Mouse (Mus musculus) forebrain, embryonic 13.5 days (tissue): ENCODE data around the gene Atxn2. TPM values are rescaled to one million over a fixed set of nuclear protein-coding genes. Genes with fewer than 3 reads are reported as not detected.
"Not testable (repeated sequence)": the region's sequence is repeated elsewhere in the genome, so short reads cannot be mapped to it uniquely, and the experiment has no call there.

ENCODE experiments used
- ATAC-seq: fragments of 200-750 bp; cut with Nextera tagmentation; 2 replicates; pipeline ENCODE4 v1.8.0; 2017
- H3K27ac ChIP-seq: fragments of 300-500 bp; sonication (generic); 2 replicates; pipeline ENCODE4 v1.5.1; 2015; ENCODE audit warnings: inconsistent platforms, mild to moderate bottlenecking, moderate library complexity
- H3K27me3 ChIP-seq: fragments of 300-500 bp; sonication (generic); 2 replicates; pipeline ENCODE4 v1.6.1; 2015; ENCODE audit warnings: mild to moderate bottlenecking, inconsistent platforms
- H3K36me3 ChIP-seq: fragments of 300-500 bp; sonication (generic); 2 replicates; pipeline ENCODE4 v1.6.1; 2015; ENCODE audit warnings: mild to moderate bottlenecking, inconsistent platforms; ENCODE audit not compliant: poor library complexity, severe bottlenecking
- H3K4me1 ChIP-seq: fragments of 300-500 bp; sonication (generic); 2 replicates; pipeline ENCODE4 v1.6.1; 2015; ENCODE audit warnings: inconsistent platforms
- H3K4me2 ChIP-seq: fragments of 300-500 bp; sonication (generic); 2 replicates; pipeline ENCODE4 v1.6.1; 2015; ENCODE audit warnings: inconsistent platforms, mild to moderate bottlenecking, moderate library complexity
- H3K4me3 ChIP-seq: fragments of 300-500 bp; sonication (generic); 2 replicates; pipeline ENCODE4 v1.5.1; 2015; ENCODE audit warnings: mild to moderate bottlenecking, inconsistent platforms
- H3K9ac ChIP-seq: fragments of 300-500 bp; sonication (generic); 2 replicates; pipeline ENCODE4 v1.6.1; 2015; ENCODE audit warnings: mild to moderate bottlenecking, inconsistent platforms
- H3K9me3 ChIP-seq: fragments of 300-500 bp; sonication (generic); replicated peaks from 2 replicates; pipeline ENCODE4 v1.6.1; 2016; ENCODE audit warnings: inconsistent platforms
- WGBS: fragments of 180-500 bp; shearing (Covaris S2); methylation state at CpG from one replicate; pipeline ENCODE4 v1.1.7; 2015; 5-methylcytosine and 5-hydroxymethylcytosine counted together
- polyA plus RNA-seq: library from polyadenylated mRNA; unstranded; fragments of >200 nt; fragmentation: Nextera tagmentation; extraction: Ambion mirVana; gene quantifications from 2 replicates; pipeline ENCODE4 v1.2.1, GENCODE M21; 2015

Atxn2 gene
- polyA plus RNA-seq, 1 experiment from 2014 or later: 57.2 TPM

DNA sequence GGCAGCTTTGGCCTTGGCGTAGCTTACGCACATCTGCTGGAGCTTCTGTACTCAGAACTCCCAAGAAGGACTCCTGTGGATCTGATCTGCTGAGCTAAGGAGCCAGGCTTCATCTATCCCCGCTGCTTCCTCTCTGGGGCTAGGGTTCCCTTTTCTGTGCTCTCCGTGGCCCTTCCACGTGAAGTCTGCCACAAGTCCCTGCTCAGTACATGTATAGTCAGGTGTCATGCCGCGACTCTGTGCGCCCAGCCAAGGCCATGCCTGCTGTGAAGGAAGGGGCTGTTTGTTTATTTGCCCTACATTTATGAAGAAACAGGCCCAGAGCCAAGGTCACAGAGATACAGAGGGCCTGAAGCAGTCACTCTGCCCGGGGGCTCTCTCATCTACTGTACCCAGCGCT, 130.8 kb downstream of the Atxn2 start:
- no peak for ATAC-seq
- Histone ChIP-seq H3K27me3 (peaks cover 82% of the 10 kb centered on the region), H3K36me3 (no peaks in the 10 kb centered on the region), H3K4me3 (no peak overlapping the region), H3K4me1 (peaks cover 33% of the 10 kb centered on the region), H3K9ac (no peak overlapping the region), H3K4me2 (peak overlapping the region; percentile 75; the same call in 1 of the 2 replicates), H3K27ac (no peak overlapping the region), H3K9me3 (no peaks in the 10 kb centered on the region; the same call in 1 of the 2 replicates)
- WGBS: 48% methylated on average over 10 of the region's 10 CpGs

DNA sequence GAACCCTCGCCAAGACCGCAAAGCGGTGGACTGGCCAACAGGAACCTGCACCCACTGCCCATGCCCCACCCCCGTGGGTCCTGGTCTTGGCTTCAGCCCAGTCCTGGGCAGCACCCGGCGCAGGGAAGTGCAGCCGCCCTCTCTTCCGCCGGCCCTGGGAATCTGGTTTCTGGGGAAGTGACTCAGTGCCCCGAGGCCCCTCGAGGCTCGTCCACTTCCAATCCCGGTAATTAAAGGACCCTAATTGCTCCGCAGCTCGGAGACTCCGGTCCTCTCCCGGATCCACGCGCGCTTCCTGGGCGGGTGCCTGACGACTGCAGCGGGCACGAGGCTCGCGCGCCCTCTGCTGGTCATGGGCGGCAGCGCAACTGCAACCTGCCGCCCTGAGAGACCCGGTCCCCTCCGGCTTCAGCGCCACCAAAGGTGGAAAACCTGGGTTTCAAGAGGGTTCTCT, 131.6 kb downstream of the Atxn2 start:
- under 1% methylated on average over 33 of the region's 33 CpGs for WGBS
- peaks cover 75% of the 10 kb centered on the region for H3K27me3 ChIP-seq
- H3K36me3 ChIP-seq: no peaks in the 10 kb centered on the region
- peak overlapping the region; percentile 75 for H3K4me2 ChIP-seq
- H3K9me3 ChIP-seq: no peaks in the 10 kb centered on the region; the same call in 1 of the 2 replicates
- H3K9ac ChIP-seq: peak overlapping the region; percentile 57
- no peak overlapping the region for H3K27ac ChIP-seq
- H3K4me1 ChIP-seq: peaks cover 26% of the 10 kb centered on the region
- peak; percentile 78 for ATAC-seq
- peak overlapping the region; percentile 44 for H3K4me3 ChIP-seq

DNA sequence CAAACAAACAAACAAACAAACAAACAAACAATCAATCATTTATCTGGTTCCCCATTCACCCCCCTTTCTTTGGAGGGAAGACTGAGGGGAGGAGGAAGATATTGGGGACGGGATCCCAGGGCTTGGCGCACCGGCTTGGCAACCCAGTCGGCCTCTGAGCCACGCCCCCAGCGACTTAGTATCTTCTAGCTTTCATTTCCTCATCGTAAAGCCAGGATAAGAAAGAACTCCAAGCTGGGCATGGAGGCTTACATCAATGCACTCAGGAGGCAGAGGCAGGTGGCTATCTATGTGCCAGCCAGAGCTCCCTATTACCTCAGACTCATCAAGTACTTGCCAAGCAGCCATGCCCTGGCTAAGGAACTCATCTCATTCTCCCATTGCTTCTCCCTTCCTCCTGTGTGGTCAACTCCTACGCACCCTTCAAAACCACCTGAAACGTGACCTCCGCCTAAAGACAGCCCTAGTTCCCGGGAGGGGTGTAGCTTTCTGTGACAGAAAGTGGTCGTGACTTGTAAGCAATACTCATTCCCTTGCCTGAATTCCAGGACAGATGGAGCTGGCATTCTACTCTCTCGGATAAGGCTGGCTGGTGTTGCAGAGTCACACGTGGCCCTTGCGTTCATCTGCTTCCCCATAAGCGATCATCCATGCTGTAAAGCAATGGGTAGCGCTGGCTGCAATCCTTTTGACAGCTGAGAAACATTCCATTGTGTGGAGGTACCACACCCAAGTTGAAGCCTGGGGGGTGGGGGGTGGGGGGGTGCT, 132.2 kb downstream of the Atxn2 start:
- no peak for ATAC-seq
- H3K27me3 ChIP-seq: peaks cover 69% of the 10 kb centered on the region
- H3K36me3 ChIP-seq: no peaks in the 10 kb centered on the region
- H3K9ac ChIP-seq: no peak overlapping the region
- peaks cover 27% of the 10 kb centered on the region for H3K4me1 ChIP-seq
- no peaks in the 10 kb centered on the region; the same call in 1 of the 2 replicates for H3K9me3 ChIP-seq
- 14% methylated on average over 17 of the region's 17 CpGs for WGBS
- H3K4me2 ChIP-seq: peak overlapping the region; percentile 75
- H3K4me3 ChIP-seq: peak overlapping the region; percentile 44
- no peak overlapping the region for H3K27ac ChIP-seq

DNA sequence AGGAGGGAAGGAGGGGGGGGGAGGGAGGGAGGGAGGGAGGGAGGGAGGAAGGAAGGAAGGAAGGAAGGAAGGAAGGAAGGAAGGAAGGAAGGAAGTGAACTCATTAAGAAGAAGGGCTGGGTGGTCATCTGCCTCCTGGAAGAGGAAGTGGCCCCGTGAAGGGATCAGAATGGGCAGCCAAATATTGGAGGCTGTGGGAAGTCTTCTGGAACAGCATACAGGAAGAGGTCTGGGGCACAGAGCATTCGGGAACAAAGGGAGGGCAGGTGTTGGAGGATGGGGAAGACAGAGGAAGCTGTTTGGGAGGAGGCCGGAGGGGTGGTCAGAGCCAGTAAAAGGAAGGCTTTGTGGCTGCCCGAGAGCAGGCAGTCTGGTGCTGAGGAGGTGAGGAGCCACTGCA, 134.2 kb downstream of the Atxn2 start:
- H3K9ac ChIP-seq: no peak overlapping the region
- 40% methylated on average over 4 of the region's 4 CpGs for WGBS
- no peak overlapping the region for H3K4me3 ChIP-seq
- no peaks in the 10 kb centered on the region for H3K36me3 ChIP-seq
- H3K4me1 ChIP-seq: peaks cover 31% of the 10 kb centered on the region
- ATAC-seq: no peak
- H3K27me3 ChIP-seq: peaks cover 52% of the 10 kb centered on the region
- H3K27ac ChIP-seq: no peak overlapping the region
- H3K4me2 ChIP-seq: no peak overlapping the region
- no peaks in the 10 kb centered on the region; the same call in 1 of the 2 replicates for H3K9me3 ChIP-seq

DNA sequence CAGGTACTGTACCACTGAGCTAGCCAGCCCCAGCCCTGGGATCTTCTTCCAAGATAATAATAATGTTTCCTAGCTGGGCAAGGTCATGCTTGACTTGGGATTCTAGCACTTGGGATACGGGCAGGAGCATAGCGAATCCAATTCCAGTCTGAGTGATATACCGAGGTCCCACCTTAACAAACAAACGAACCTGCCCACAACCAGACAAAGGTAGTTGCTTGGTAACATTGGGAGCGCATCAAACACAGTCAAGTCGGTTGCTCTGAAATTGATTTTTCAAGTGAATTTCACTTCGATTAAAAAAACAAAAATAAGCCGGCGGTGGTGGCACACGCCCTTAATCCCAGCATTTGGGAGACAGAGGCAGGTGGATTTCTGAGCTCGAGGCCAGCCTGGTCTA, 135.2 kb downstream of the Atxn2 start:
- H3K27ac ChIP-seq: no peak overlapping the region
- peaks cover 44% of the 10 kb centered on the region for H3K27me3 ChIP-seq
- 83% methylated on average over 11 of the region's 11 CpGs for WGBS
- no peak for ATAC-seq
- no peaks in the 10 kb centered on the region; the same call in 1 of the 2 replicates for H3K9me3 ChIP-seq
- no peak overlapping the region for H3K4me3 ChIP-seq
- H3K4me2 ChIP-seq: no peak overlapping the region
- H3K4me1 ChIP-seq: peaks cover 41% of the 10 kb centered on the region
- H3K36me3 ChIP-seq: peaks cover 4% of the 10 kb centered on the region
- no peak overlapping the region for H3K9ac ChIP-seq

DNA sequence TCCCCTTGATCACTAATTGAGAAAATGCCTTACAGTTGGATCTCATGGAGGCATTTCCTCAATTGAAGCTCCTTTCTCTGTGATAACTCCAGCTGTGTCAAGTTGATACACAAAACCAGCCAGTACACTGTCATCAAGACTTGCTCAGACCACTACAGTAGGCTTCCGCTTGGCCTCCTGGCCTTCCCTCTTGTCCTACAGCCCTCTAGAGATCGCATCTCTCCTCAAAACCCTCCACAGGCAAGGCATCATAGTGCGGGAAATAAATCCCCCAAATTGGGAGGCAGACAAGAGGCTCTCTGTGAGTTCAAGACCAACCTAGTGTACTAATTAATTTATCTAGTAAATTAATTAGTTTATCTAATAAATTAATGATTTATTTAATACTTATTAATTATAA, 136.1 kb downstream of the Atxn2 start:
- Histone ChIP-seq H3K27me3 (peaks cover 35% of the 10 kb centered on the region), H3K36me3 (peaks cover 14% of the 10 kb centered on the region), H3K4me1 (peaks cover 42% of the 10 kb centered on the region)
- not testable (repeated sequence) for H3K9me3 ChIP-seq, ATAC-seq, H3K4me2 ChIP-seq, H3K4me3 ChIP-seq, H3K9ac ChIP-seq, H3K27ac ChIP-seq
- 84% methylated on average over 3 of the region's 3 CpGs for WGBS

DNA sequence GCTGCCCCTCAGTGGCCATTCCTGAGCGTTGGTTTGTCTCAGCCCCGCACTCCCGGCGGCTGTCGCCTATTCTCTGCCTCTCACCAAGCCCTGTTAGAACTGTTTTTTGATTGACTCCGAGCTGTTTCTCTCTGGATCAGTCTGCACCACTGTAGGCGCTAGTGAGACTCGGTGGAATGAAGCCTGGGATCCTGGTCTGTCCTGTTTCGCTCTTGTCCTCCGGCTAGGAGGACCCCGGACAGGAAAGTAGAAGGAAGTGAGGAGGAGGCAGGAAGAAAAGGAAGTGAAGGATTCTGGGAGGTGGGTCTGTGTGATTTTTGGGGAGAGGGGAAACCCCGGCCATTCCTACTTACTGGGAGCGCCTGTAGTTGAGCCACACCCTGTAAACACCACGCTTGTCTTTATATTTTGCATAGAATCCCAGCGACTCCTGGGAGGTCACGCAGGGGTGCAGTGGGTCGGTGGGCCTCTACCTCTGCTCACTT, 136.9 kb downstream of the Atxn2 start:
- H3K4me1 ChIP-seq: peaks cover 36% of the 10 kb centered on the region
- peak overlapping the region; percentile 57 for H3K9ac ChIP-seq
- peak overlapping the region; percentile 51 for H3K27ac ChIP-seq
- H3K36me3 ChIP-seq: peaks cover 22% of the 10 kb centered on the region
- under 1% methylated on average over 17 of the region's 17 CpGs for WGBS
- peak overlapping the region; percentile 68 for H3K4me2 ChIP-seq
- H3K27me3 ChIP-seq: peaks cover 29% of the 10 kb centered on the region
- no peaks in the 10 kb centered on the region for H3K9me3 ChIP-seq
- ATAC-seq: peak; percentile 29
- H3K4me3 ChIP-seq: peak overlapping the region; percentile 84

DNA sequence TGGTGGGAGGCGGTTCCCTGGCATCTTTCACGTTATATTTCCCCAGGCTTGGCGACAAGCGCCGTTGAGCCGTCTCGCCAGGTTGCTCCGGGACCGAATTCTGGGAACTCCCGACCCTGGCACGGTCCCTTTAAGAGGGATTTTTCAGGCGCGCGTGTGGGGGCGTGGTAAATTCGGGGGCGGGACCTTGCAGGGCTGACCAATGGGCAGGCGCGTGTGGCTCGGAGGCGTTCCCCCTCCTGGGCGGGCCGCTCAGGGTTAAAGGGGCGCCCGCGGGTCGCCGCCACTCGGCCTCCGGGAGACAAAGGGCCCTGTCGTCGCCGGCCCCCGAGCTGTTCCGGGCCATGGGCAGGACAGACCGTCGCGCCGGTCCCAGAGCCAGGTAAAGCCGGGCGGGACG, 137.6 kb downstream of the Atxn2 start, which contains the start of gene Pheta1:
Gene Pheta1 (plus strand): TSS at position 242 of the 400 bp plus-strand sequence.
- Histone ChIP-seq H3K36me3 (peaks cover 28% of the 10 kb centered on the region), H3K9me3 (no peaks in the 10 kb centered on the region), H3K4me2 (peak within 1 kb of the TSS; percentile 68)

DNA sequence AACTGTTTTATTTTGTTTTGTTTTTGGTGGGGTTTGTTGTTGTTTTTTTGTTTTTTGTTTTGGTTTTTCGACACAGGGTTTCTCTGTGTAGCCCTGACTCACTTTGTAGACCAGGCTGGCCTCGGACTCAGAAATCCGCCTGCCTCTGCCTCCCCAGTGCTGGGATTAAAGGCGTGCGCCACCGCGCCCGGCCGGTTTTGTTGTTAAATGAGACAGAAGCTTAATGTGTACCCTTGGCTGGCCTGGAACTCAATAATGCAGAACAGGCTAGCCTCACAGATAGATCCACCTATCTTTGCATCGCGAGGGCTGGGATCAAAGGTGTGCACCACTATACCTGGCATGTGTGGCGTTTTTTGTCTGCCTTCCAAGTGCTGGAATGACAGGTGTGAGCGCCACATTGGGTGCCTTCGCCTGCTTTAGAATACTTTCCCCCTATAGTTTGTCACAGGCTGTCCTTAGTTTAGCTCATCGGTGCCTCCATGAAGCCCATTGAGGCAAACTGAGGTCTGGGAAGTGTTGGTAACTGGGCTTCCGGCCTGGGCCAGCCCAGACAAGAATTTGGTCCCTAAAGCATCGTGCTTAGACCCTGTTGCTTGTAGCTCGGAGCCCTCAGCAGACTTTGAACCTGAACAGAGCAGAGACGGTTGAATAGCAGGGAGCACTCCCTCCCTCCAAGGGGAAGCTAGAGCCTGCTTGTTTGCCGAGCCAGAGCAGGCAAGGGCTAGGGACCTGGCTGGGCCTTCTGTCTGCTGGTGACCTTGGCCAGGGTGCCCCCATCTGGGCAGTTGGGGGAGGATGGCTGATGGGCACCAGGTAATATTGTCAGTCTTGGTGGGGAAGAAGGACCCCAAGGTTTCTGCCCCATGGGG, 138.6 kb downstream of the Atxn2 start:
- H3K4me3 ChIP-seq: peak overlapping the region; percentile 84
- H3K4me2 ChIP-seq: peak overlapping the region; percentile 68
- no peaks in the 10 kb centered on the region for H3K9me3 ChIP-seq
- peaks cover 38% of the 10 kb centered on the region for H3K36me3 ChIP-seq
- H3K27ac ChIP-seq: no peak overlapping the region
- peak overlapping the region; percentile 85 for H3K9ac ChIP-seq
- H3K27me3 ChIP-seq: peaks cover 13% of the 10 kb centered on the region
- ATAC-seq: no peak
- peaks cover 45% of the 10 kb centered on the region for H3K4me1 ChIP-seq
- WGBS: 42% methylated on average over 20 of the region's 20 CpGs

More for the DNA sequence above, 137.6 kb downstream of the Atxn2 start, which contains the start of gene Pheta1:
- under 1% methylated on average over 39 of the region's 42 CpGs for WGBS
- peak; percentile 94 for ATAC-seq
- peak within 1 kb of the TSS; percentile 51 for H3K27ac ChIP-seq
- H3K4me1 ChIP-seq: peaks cover 35% of the 10 kb centered on the region
- H3K9ac ChIP-seq: peak within 1 kb of the TSS; percentile 85
- H3K4me3 ChIP-seq: peak within 1 kb of the TSS; percentile 84
- H3K27me3 ChIP-seq: peaks cover 23% of the 10 kb centered on the region

DNA sequence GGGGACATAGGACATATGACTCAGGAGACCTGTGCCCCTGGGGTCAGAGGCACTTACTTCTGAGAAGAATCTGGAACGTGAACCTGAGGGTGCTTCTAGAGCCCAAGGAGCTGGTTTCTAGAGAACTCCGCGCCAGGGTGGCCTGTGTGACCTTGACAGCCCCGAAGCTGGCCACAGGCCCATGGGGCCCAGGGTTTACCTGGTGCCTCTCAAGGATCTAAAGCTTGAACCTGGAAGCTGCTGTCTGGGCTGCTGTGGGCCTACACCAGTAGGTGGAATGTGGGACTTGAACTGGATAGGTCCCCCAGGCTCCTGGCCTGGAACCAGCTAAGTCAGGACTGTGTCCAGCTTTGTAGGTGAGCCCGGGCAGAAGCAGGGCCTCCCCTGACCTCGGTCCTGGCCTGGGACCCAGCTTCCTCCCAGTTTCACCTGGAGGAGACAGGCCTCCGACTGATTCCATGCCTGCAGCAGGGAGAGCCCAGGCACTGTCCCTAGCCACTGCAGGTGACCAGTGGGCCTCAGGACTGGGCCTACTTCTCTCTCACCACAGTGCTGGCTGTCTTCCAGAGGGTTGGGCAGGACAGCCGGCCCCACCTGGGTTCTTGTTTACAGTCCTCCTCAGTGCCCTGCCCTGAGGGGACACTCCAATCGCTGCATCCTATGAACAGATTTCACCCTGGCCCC, 142.4 kb downstream of the Atxn2 start:
- Histone ChIP-seq H3K4me1 (peaks cover 39% of the 10 kb centered on the region), H3K9ac (peak overlapping the region; percentile 16; the same call in 1 of the 2 replicates), H3K27me3 (no peaks in the 10 kb centered on the region), H3K36me3 (peaks cover 46% of the 10 kb centered on the region), H3K4me2 (no peak overlapping the region), H3K27ac (0 out of 2 replicates have a peak overlapping the region, but pooled peaks have one; percentile 35), H3K9me3 (no peaks in the 10 kb centered on the region), H3K4me3 (no peak overlapping the region)
- 87% methylated on average over 9 of the region's 9 CpGs for WGBS
- no peak for ATAC-seq

DNA sequence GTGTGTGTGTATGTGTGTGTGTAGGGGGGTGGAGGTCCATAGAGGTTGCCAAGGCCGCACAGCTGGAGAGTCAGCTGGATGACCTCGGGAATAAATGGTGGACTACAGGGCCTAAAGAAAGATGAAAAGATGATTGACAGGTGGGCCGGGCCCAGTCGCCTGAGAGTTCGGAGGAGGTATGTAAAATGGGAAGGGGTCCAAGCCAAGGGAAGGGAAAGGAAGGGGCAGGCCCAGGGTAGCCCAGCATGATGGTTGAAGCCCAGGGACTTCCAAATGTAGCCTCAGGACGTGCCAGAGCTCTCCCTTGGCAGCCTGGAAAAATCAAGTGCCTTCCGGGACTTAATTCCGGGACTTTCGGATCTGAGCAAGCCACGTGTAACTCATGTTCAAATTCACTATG, 143.6 kb downstream of the Atxn2 start:
- Histone ChIP-seq H3K27ac (0 out of 2 replicates have a peak overlapping the region, but pooled peaks have one; percentile 11), H3K9me3 (no peaks in the 10 kb centered on the region), H3K4me1 (peaks cover 34% of the 10 kb centered on the region), H3K36me3 (peaks cover 53% of the 10 kb centered on the region), H3K27me3 (no peaks in the 10 kb centered on the region), H3K4me2 (no peak overlapping the region), H3K9ac (no peak overlapping the region), H3K4me3 (no peak overlapping the region)
- no peak for ATAC-seq
- WGBS: 55% methylated on average over 10 of the region's 10 CpGs
